Mouse (Mus musculus) forebrain, postnatal 0 days (tissue): ENCODE measurements around the gene Selenoo. TPM values are rescaled to one million over a fixed set of nuclear protein-coding genes. Genes with fewer than 3 reads are reported as not detected.

Experiments used
- ATAC-seq: fragments of 200-750 bp; cut with Nextera tagmentation; 2 replicates; pipeline ENCODE4 v1.8.0; 2017; ENCODE audit warnings: mild to moderate bottlenecking, moderate library complexity
- DNase-seq: peaks from one replicate; pipeline ENCODE4 v3.0.0-alpha.2; 2015
- H3K27ac ChIP-seq: fragments of 300-500 bp; sonication (generic); 2 replicates; pipeline ENCODE4 v1.5.1; 2014; ENCODE audit warnings: low read depth, mild to moderate bottlenecking, antibody characterized with exemption, low read length, moderate library complexity, mixed read lengths
- H3K27me3 ChIP-seq: fragments of 300-500 bp; sonication (generic); 2 replicates; pipeline ENCODE4 v1.6.1; 2014; ENCODE audit warnings: mild to moderate bottlenecking, low read length, mixed read lengths; ENCODE audit not compliant: insufficient read depth
- H3K36me3 ChIP-seq: fragments of 300-500 bp; sonication (generic); 2 replicates; pipeline ENCODE4 v1.6.1; 2014; ENCODE audit warnings: mild to moderate bottlenecking, moderate library complexity; ENCODE audit not compliant: insufficient read depth
- H3K4me1 ChIP-seq: fragments of 300-500 bp; sonication (generic); 2 replicates; pipeline ENCODE4 v1.6.1; 2014; ENCODE audit warnings: antibody characterized with exemption; ENCODE audit not compliant: insufficient read depth
- H3K4me2 ChIP-seq: fragments of 300-500 bp; sonication (generic); 2 replicates; pipeline ENCODE4 v1.6.1; 2014; ENCODE audit warnings: low read depth, mild to moderate bottlenecking, moderate library complexity
- H3K4me3 ChIP-seq: fragments of 300-500 bp; sonication (generic); 2 replicates; pipeline ENCODE4 v1.5.1; 2014; ENCODE audit warnings: low read depth, low read length, mixed read lengths
- H3K9ac ChIP-seq: fragments of 300-500 bp; sonication (generic); 2 replicates; pipeline ENCODE4 v1.6.1; 2014; ENCODE audit warnings: mild to moderate bottlenecking
- H3K9me3 ChIP-seq: fragments of 300-500 bp; sonication (generic); 2 replicates; pipeline ENCODE4 v1.6.1; 2016; ENCODE audit warnings: low read length
- CTCF ChIP-seq: sonication (generic); IDR thresholded peaks from 2 replicates; pipeline ENCODE4 v1.5.1; 2016; ENCODE audit warnings: antibody characterized with exemption, control low read depth, low read depth
- WGBS: fragments of 180-500 bp; shearing (Covaris S2); extraction: QIAGEN DNeasy Blood & Tissue Kit; methylation state at CpG from one replicate; pipeline ENCODE4 v1.1.7; 2014; 5-methylcytosine and 5-hydroxymethylcytosine counted together
- polyA plus RNA-seq: library from polyadenylated mRNA; unstranded; fragments of >200 nt; fragmentation: Nextera tagmentation; extraction: Ambion mirVana; gene quantifications from 2 replicates; pipeline ENCODE4 v1.2.1, GENCODE M21; 2015
- total RNA-seq: library from RNA; depleted of rRNA; stranded (reverse); fragments of >200 nt; gene quantifications from 2 replicates; pipeline ENCODE4 v1.2.3, GENCODE M21; 2014

Selenoo gene
- total and polyA plus RNA-seq, 2 experiments from 2014 or later, result 19.6 to 47.9 TPM

- Histone ChIP-seq H3K9me3 (no peaks in the 10 kb centered on the region), H3K27me3 (no peaks in the 10 kb centered on the region), H3K36me3 (peaks cover 9% of the 10 kb centered on the region; the same call in 1 of the 2 replicates), H3K9ac (no peak overlapping the region), H3K4me1 (peaks cover 26% of the 10 kb centered on the region), H3K27ac (no peak overlapping the region), H3K4me2 (no peak overlapping the region), H3K4me3 (no peak overlapping the region)
- DNase-seq (no peak), ATAC-seq (no peak)
- WGBS, result 96% methylated on average over 9 of the region's 9 CpGs
- TF ChIP-seq CTCF, result no peak
Observed at GRCm38 (mm10) chr15:89125351-89125750, 36.5 kb downstream of the Selenoo start.

GRCm38 (mm10) chr15:89126622-89127021 is 37.7 kb downstream of the Selenoo start:
- Histone ChIP-seq H3K4me3 (no peak overlapping the region), H3K9ac (no peak overlapping the region), H3K36me3 (0 out of 2 replicates have a peak, but pooled peaks cover 9% of the 10 kb centered on the region), H3K27me3 (no peaks in the 10 kb centered on the region), H3K27ac (no peak overlapping the region), H3K4me2 (no peak overlapping the region), H3K4me1 (peaks cover 21% of the 10 kb centered on the region), H3K9me3 (no peaks in the 10 kb centered on the region)
- 89% methylated on average over 8 of the region's 8 CpGs for WGBS
- ATAC-seq (no peak), DNase-seq (no peak)
- TF ChIP-seq CTCF, result no peak

- DNase-seq (no peak), ATAC-seq (no peak)
- TF ChIP-seq CTCF, result no peak
- Histone ChIP-seq H3K9ac (peak overlapping the region; percentile 56), H3K27me3 (no peaks in the 10 kb centered on the region), H3K36me3 (peaks cover 13% of the 10 kb centered on the region; the same call in 1 of the 2 replicates), H3K4me3 (peak overlapping the region; percentile 47), H3K27ac (peak overlapping the region; percentile 70; the same call in 1 of the 2 replicates), H3K4me2 (peak overlapping the region; percentile 84), H3K4me1 (peaks cover 13% of the 10 kb centered on the region), H3K9me3 (no peaks in the 10 kb centered on the region)
- WGBS, result 82% methylated on average over 8 of the region's 8 CpGs
Observed at GRCm38 (mm10) chr15:89127364-89127940, 38.6 kb downstream of the Selenoo start.

GRCm38 (mm10) chr15:89128382-89129350 is 39.8 kb downstream of the Selenoo start, which contains the start of gene Hdac10:
Gene Hdac10 (minus strand): TSS chr15:89128700.
- ATAC-seq (peak; percentile 90), DNase-seq (peak; percentile 87)
- peak within 1 kb of the TSS; percentile 47 for H3K4me3 ChIP-seq
- WGBS, result 4% methylated on average over 36 of the region's 36 CpGs
- H3K4me1 ChIP-seq, result peaks cover 10% of the 10 kb centered on the region
- no peaks in the 10 kb centered on the region for H3K27me3 ChIP-seq
- H3K36me3 ChIP-seq, result peaks cover 13% of the 10 kb centered on the region; the same call in 1 of the 2 replicates
- peak; percentile 95 for TF ChIP-seq CTCF
- H3K27ac ChIP-seq, result peak within 1 kb of the TSS; percentile 70
- H3K4me2 ChIP-seq, result peak within 1 kb of the TSS; percentile 84
- no peaks in the 10 kb centered on the region for H3K9me3 ChIP-seq
- H3K9ac ChIP-seq, result peak within 1 kb of the TSS; percentile 56

GRCm38 (mm10) chr15:89130245-89130644 is 41.4 kb downstream of the Selenoo start:
- no peaks in the 10 kb centered on the region for H3K27me3 ChIP-seq
- H3K9ac ChIP-seq, result no peak overlapping the region
- no peak for DNase-seq
- peaks cover 7% of the 10 kb centered on the region; the same call in 1 of the 2 replicates for H3K4me1 ChIP-seq
- ATAC-seq, result no peak
- no peaks in the 10 kb centered on the region for H3K9me3 ChIP-seq
- no peak overlapping the region for H3K27ac ChIP-seq
- TF ChIP-seq CTCF, result no peak
- H3K4me2 ChIP-seq, result no peak overlapping the region
- peaks cover 8% of the 10 kb centered on the region; the same call in 1 of the 2 replicates for H3K36me3 ChIP-seq
- no peak overlapping the region for H3K4me3 ChIP-seq

GRCm38 (mm10) chr15:89131316-89131715 is 42.4 kb downstream of the Selenoo start:
- TF ChIP-seq CTCF, result no peak
- ATAC-seq (no peak), DNase-seq (no peak)
- Histone ChIP-seq H3K9me3 (no peaks in the 10 kb centered on the region), H3K4me3 (no peak overlapping the region), H3K27ac (no peak overlapping the region), H3K9ac (no peak overlapping the region), H3K4me2 (no peak overlapping the region), H3K27me3 (no peaks in the 10 kb centered on the region), H3K36me3 (peaks cover 4% of the 10 kb centered on the region; the same call in 1 of the 2 replicates), H3K4me1 (peaks cover 7% of the 10 kb centered on the region; the same call in 1 of the 2 replicates)
- WGBS, result 89% methylated on average over 3 of the region's 3 CpGs
